Comparison of ENCODE assay signal across 9 mouse cellular contexts in genomic region chr9:61695381-61695791, GRCm38 (mm10).
DNase-seq lines count a peak whose midpoint lies in the region; ATAC-seq and TF ChIP-seq lines count a peak whose summit lies in the region.
"Had no signal": no experiment of that assay in that cellular context is flagged by ENCODE, and none has a peak within 500 bp of the region (broad histone marks: within the 10 kb centered on the region; RNA-seq: fewer than 3 reads in every experiment).

No protein-coding gene starts in this region.

- no peak for ATAC-seq in heart, embryonic 12.5 days (ENCODE audit: insufficient number of reproducible peaks, low FRiP score)
- peak; percentile 22; the same call in 1 of the 2 replicates for ATAC-seq in intestine, postnatal 0 days
- ATAC-seq in stomach, embryonic 16.5 days (ENCODE audit: insufficient read depth, low FRiP score), result peak; percentile 25; the same call in 1 of the 2 replicates
- no peak for ATAC-seq in forebrain, embryonic 11.5 days (replicated peaks; ENCODE audit: low FRiP score)

- no peak for TF ChIP-seq EP300 in heart, adult 2 months (IDR thresholded peaks at IDR 0.05; ENCODE audit: insufficient read depth, low read depth, low read length)

- 0 out of 2 replicates have a peak, but pooled peaks have one; percentile 20 for TF ChIP-seq CTCF in heart, adult 2 months (IDR thresholded peaks at IDR 0.05)
- peak; percentile 29; the same call in 1 of the 2 replicates for TF ChIP-seq CTCF in spleen, adult 2 months (IDR thresholded peaks at IDR 0.05; ENCODE audit: extremely low read depth, insufficient read depth, insufficient read length, insufficient replicate concordance)
- TF ChIP-seq CTCF in intestine, postnatal 0 days (IDR thresholded peaks at IDR 0.05; ENCODE audit: low read depth), result peak; percentile 52

- H3K27ac ChIP-seq in heart, adult 2 months, result no peak overlapping the region
- H3K27ac ChIP-seq in heart, embryonic 12.5 days (ENCODE audit: poor library complexity, severe bottlenecking), result no peak overlapping the region
- H3K27ac ChIP-seq in spleen, adult 2 months (ENCODE audit: insufficient read depth, low read length), result no peak overlapping the region
- H3K27ac ChIP-seq in intestine, postnatal 0 days (ENCODE audit: low read depth, low read length), result no peak overlapping the region
- H3K27ac ChIP-seq in stomach, embryonic 16.5 days (ENCODE audit: low read length), result no peak overlapping the region
- H3K27ac ChIP-seq in forebrain, embryonic 11.5 days (ENCODE audit: low read depth, low read length), result no peak overlapping the region

- H3K4me2 ChIP-seq in heart, embryonic 12.5 days, result no peak overlapping the region
- no peak overlapping the region for H3K4me2 ChIP-seq in intestine, postnatal 0 days (replicated peaks; ENCODE audit: low read depth)
- H3K4me2 ChIP-seq in stomach, embryonic 16.5 days (ENCODE audit: low read depth, low read length), result no peak overlapping the region
- H3K4me2 ChIP-seq in forebrain, embryonic 11.5 days (ENCODE audit: low read depth, low read length, severe bottlenecking), result no peak overlapping the region

- no peaks in the 10 kb centered on the region for H3K36me3 ChIP-seq in heart, adult 2 months (ENCODE audit: control insufficient read depth, insufficient read depth, low read length)
- H3K36me3 ChIP-seq in heart, embryonic 12.5 days, result no peaks in the 10 kb centered on the region
- H3K36me3 ChIP-seq in spleen, adult 2 months (ENCODE audit: control insufficient read depth, insufficient read depth, low read length), result no peaks in the 10 kb centered on the region
- no peaks in the 10 kb centered on the region for H3K36me3 ChIP-seq in intestine, postnatal 0 days (ENCODE audit: control insufficient read depth, insufficient read depth)
- no peaks in the 10 kb centered on the region for H3K36me3 ChIP-seq in stomach, embryonic 16.5 days (ENCODE audit: control insufficient read depth, insufficient read depth, low read length)
- no peaks in the 10 kb centered on the region for H3K36me3 ChIP-seq in forebrain, embryonic 11.5 days (ENCODE audit: control insufficient read depth, insufficient read depth, low read length)
- H3K36me3 ChIP-seq: G1E had no signal

- H3K4me3 ChIP-seq in heart, adult 2 months, result no peak overlapping the region
- H3K4me3 ChIP-seq in heart, embryonic 12.5 days, result no peak overlapping the region
- H3K4me3 ChIP-seq in spleen, adult 2 months (ENCODE audit: extremely low read depth, insufficient read depth, insufficient read length), result no peak overlapping the region
- no peak overlapping the region for H3K4me3 ChIP-seq in intestine, postnatal 0 days (ENCODE audit: low read depth, low read length)
- H3K4me3 ChIP-seq in stomach, embryonic 16.5 days (replicated peaks; ENCODE audit: low read length), result no peak overlapping the region
- no peak overlapping the region for H3K4me3 ChIP-seq in forebrain, embryonic 11.5 days (ENCODE audit: low read depth, low read length)

- no peaks in the 10 kb centered on the region for H3K79me2 ChIP-seq in heart, adult 2 months (replicated peaks; ENCODE audit: control insufficient read depth, insufficient read depth, low read length)

- intact Hi-C loops in heart, adult 2 months (cut with DNase I), result loop anchor here (5.0 to 10.0 kb wide), 3 partner anchors 141 to 418 kb away; no protein-coding TSS in a partner anchor

- WGBS in heart, adult 2 months, result 21% methylated on average over 9 of the region's 9 CpGs
- WGBS in heart, embryonic 12.5 days, result 23% methylated on average over 9 of the region's 9 CpGs
- 26% methylated on average over 9 of the region's 9 CpGs for WGBS in spleen, adult 2 months
- 18% methylated on average over 9 of the region's 9 CpGs for WGBS in intestine, postnatal 0 days
- WGBS in stomach, embryonic 16.5 days, result 17% methylated on average over 9 of the region's 9 CpGs
- 11% methylated on average over 9 of the region's 9 CpGs for WGBS in forebrain, embryonic 11.5 days

- no peaks in the 10 kb centered on the region; the same call in 1 of the 2 replicates for H3K4me1 ChIP-seq in heart, adult 2 months (ENCODE audit: control insufficient read depth, insufficient read depth, low read length)
- H3K4me1 ChIP-seq in heart, embryonic 12.5 days (replicated peaks), result peaks cover 7% of the 10 kb centered on the region
- H3K4me1 ChIP-seq in spleen, adult 2 months (ENCODE audit: control insufficient read depth, insufficient read depth, insufficient read length), result peaks cover 13% of the 10 kb centered on the region; the same call in 1 of the 2 replicates
- no peaks in the 10 kb centered on the region for H3K4me1 ChIP-seq in intestine, postnatal 0 days (replicated peaks; ENCODE audit: control insufficient read depth, insufficient read depth, low read length)
- H3K4me1 ChIP-seq in stomach, embryonic 16.5 days (ENCODE audit: control insufficient read depth, insufficient read depth, low read length), result peaks cover 13% of the 10 kb centered on the region; the same call in 1 of the 2 replicates
- H3K4me1 ChIP-seq in forebrain, embryonic 11.5 days (replicated peaks; ENCODE audit: control insufficient read depth, insufficient read depth, low read length), result peaks cover 9% of the 10 kb centered on the region; the same call in 1 of the 2 replicates

- peak in 1 of 2 experiments; percentile 38 for DNase-seq in heart, adult 2 months
- DNase-seq in spleen, adult 2 months (ENCODE audit: low read depth in 1 of 2, low spot score in 2 of 2), result peak in 1 of 2 experiments; percentile 52
- DNase-seq in spleen, adult 12 weeks (ENCODE audit: low spot score), result no peak
- DNase-seq in thymus, postnatal 25 days, result no peak
- no peak for DNase-seq in forebrain, embryonic 11.5 days (ENCODE audit: low spot score)

- no peaks in the 10 kb centered on the region for H3K9me3 ChIP-seq in heart, embryonic 12.5 days (replicated peaks)
- no peaks in the 10 kb centered on the region for H3K9me3 ChIP-seq in intestine, postnatal 0 days (ENCODE audit: control insufficient read depth)
- H3K9me3 ChIP-seq in stomach, embryonic 16.5 days (replicated peaks; ENCODE audit: control insufficient read depth, low read length), result no peaks in the 10 kb centered on the region
- H3K9me3 ChIP-seq in forebrain, embryonic 11.5 days (ENCODE audit: control insufficient read depth, low read length), result no peaks in the 10 kb centered on the region
- H3K9me3 ChIP-seq: G1E had no signal

- H3K9ac ChIP-seq in heart, adult 2 months (ENCODE audit: low read depth, low read length), result no peak overlapping the region
- no peak overlapping the region for H3K9ac ChIP-seq in heart, embryonic 12.5 days
- H3K9ac ChIP-seq in intestine, postnatal 0 days (ENCODE audit: low read depth, low read length), result no peak overlapping the region
- no peak overlapping the region for H3K9ac ChIP-seq in stomach, embryonic 16.5 days (ENCODE audit: low read length)
- no peak overlapping the region for H3K9ac ChIP-seq in forebrain, embryonic 11.5 days (ENCODE audit: low read length)

- H3K27me3 ChIP-seq in heart, adult 2 months (ENCODE audit: control insufficient read depth, insufficient read depth, low read length), result no peaks in the 10 kb centered on the region; the same call in 1 of the 2 replicates
- H3K27me3 ChIP-seq in heart, embryonic 12.5 days (replicated peaks), result peaks cover 76% of the 10 kb centered on the region
- no peaks in the 10 kb centered on the region for H3K27me3 ChIP-seq in spleen, adult 2 months (ENCODE audit: control insufficient read depth, insufficient read depth, low read length)
- H3K27me3 ChIP-seq in intestine, postnatal 0 days (replicated peaks; ENCODE audit: control insufficient read depth, insufficient read depth, low read length), result no peaks in the 10 kb centered on the region
- H3K27me3 ChIP-seq in stomach, embryonic 16.5 days (ENCODE audit: control insufficient read depth, insufficient read depth, low read length), result no peaks in the 10 kb centered on the region; the same call in 1 of the 2 replicates
- H3K27me3 ChIP-seq in forebrain, embryonic 11.5 days (ENCODE audit: control insufficient read depth, insufficient read depth, low read length), result peaks cover 5% of the 10 kb centered on the region; the same call in 1 of the 2 replicates

- no peak for TF ChIP-seq POLR2A in heart, adult 2 months (IDR thresholded peaks at IDR 0.05; ENCODE audit: insufficient read depth, low read depth, low read length)
- no peak for TF ChIP-seq POLR2A in spleen, adult 2 months (IDR thresholded peaks at IDR 0.05; ENCODE audit: low read depth, low read length)

Comparison
In these comparisons a context has a peak if more than half of its experiments do, and no peak if none do; other contexts are left out.
1. ATAC-seq: peak in intestine, postnatal 0 days (single experiment) and stomach, embryonic 16.5 days (single experiment); none in heart, embryonic 12.5 days (single experiment) and forebrain, embryonic 11.5 days (single experiment).
2. Peak in every context shown above with its lines, with median percentiles within 50 percentile points of each other: CTCF ChIP-seq.